Comparison of ENCODE assay signal across 27 mouse cellular contexts in genomic region chr5:119770951-119771350, GRCm38 (mm10).
"Had no signal": no experiment of that assay in that cellular context is flagged by ENCODE, and none has a peak within 500 bp of the region (broad histone marks: within the 10 kb centered on the region; RNA-seq: fewer than 3 reads in every experiment).

No protein-coding gene starts in this region.

- H3K9me3 ChIP-seq: heart, embryonic 13.5 days; heart, embryonic 15.5 days; hindbrain, embryonic 10.5 days; hindbrain, embryonic 12.5 days; intestine, embryonic 15.5 days; limb, embryonic 10.5 days; limb, embryonic 12.5 days; liver, embryonic 13.5 days; liver, embryonic 15.5 days had no signal

- H3K36me3 ChIP-seq: heart, embryonic 13.5 days; heart, embryonic 15.5 days; hindbrain, embryonic 10.5 days; hindbrain, embryonic 12.5 days; intestine, embryonic 15.5 days; limb, embryonic 10.5 days; limb, embryonic 12.5 days; liver, embryonic 13.5 days; liver, embryonic 15.5 days had no signal

- DNase-seq: gastrocnemius, adult 2 months; gastrocnemius, postnatal 10 days; gastrocnemius, postnatal 25 days; kidney, adult 18-20 months; kidney, adult 8-10 months; kidney, postnatal 10 days; kidney, postnatal 25 days; kidney, postnatal 4 days; liver; liver, embryonic 13.5 days had no signal

- H3K4me1 ChIP-seq: hindbrain, embryonic 12.5 days; liver, embryonic 13.5 days; liver, embryonic 15.5 days had no signal

- H3K4me3 ChIP-seq: gastrocnemius, adult 2 months; heart, adult 2 months; heart, embryonic 13.5 days; heart, embryonic 15.5 days; hindbrain, embryonic 10.5 days; hindbrain, embryonic 12.5 days; intestine, embryonic 15.5 days; layer of hippocampus, adult 2 months; left cerebral cortex, adult 2 months; limb, embryonic 10.5 days; limb, embryonic 12.5 days; liver, embryonic 13.5 days; liver, embryonic 15.5 days had no signal

- H3K27ac ChIP-seq: gastrocnemius, adult 2 months; heart, adult 2 months; heart, embryonic 13.5 days; heart, embryonic 15.5 days; hindbrain, embryonic 10.5 days; hindbrain, embryonic 12.5 days; hindbrain, embryonic 14.5 days; intestine, embryonic 15.5 days; layer of hippocampus, adult 2 months; left cerebral cortex, adult 2 months; limb, embryonic 10.5 days; limb, embryonic 12.5 days; liver, embryonic 13.5 days; liver, embryonic 15.5 days had no signal

- H3K4me2 ChIP-seq: heart, embryonic 11.5 days; heart, embryonic 13.5 days; heart, embryonic 15.5 days; hindbrain, embryonic 12.5 days; hindbrain, embryonic 14.5 days; intestine, embryonic 15.5 days; limb, embryonic 12.5 days; liver, embryonic 11.5 days; liver, embryonic 13.5 days; liver, embryonic 15.5 days had no signal

- H3K9ac ChIP-seq: heart, embryonic 13.5 days; heart, embryonic 15.5 days; hindbrain, embryonic 12.5 days; hindbrain, embryonic 14.5 days; intestine, embryonic 15.5 days; limb, embryonic 12.5 days; liver, embryonic 13.5 days; liver, embryonic 15.5 days had no signal

- ATAC-seq: hindbrain, embryonic 16.5 days; inflammation-experienced regulatory T-cells, adult 6 months; intestine, embryonic 15.5 days; intestine, postnatal 0 days had no signal

- H3K27me3 ChIP-seq: intestine, embryonic 15.5 days; liver, embryonic 13.5 days; liver, embryonic 15.5 days had no signal
